Mouse (Mus musculus): ENCODE results near the gene Ppa2. TPM values are rescaled to one million over a fixed set of nuclear protein-coding genes. Genes with fewer than 3 reads are reported as not detected.

Gene Ppa2
- polyA plus RNA-seq, 1 experiment from 2014 or later = 118 TPM

DNA sequence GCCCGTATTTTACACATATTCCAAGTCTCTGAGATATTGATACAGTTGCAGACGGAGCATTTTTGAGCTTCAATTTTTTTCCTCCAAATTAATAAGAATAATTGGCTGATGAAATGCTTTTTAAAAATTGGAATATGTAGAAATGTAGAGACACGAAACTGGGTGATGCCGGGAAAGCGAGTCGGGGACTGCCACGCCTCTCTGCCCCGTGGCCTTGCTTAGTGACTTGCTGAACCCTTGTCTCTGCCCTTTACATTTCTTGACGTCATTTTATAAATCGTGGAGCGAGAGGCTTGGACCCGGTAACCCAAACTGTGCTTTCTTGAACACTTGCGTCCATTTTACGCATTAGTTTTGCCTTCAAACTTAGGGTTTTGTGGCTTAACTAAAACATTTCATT, 5.1 kb downstream of the Ppa2 start:
- Histone ChIP-seq H3K9ac (no peak overlapping the region), H3K4me3 (no peak overlapping the region), H3K4me2 (no peak overlapping the region), H3K27me3 (no peaks in the 10 kb centered on the region), H3K36me3 (no peaks in the 10 kb centered on the region), H3K27ac (no peak overlapping the region), H3K9me3 (no peaks in the 10 kb centered on the region), H3K4me1 (0 out of 2 replicates have a peak, but pooled peaks cover 3% of the 10 kb centered on the region)
- 91% methylated on average over 14 of the region's 14 CpGs for WGBS
- no peak for ATAC-seq (ENCODE audit: borderline replicate concordance, extremely low read depth, low FRiP score, low TSS enrichment)

DNA sequence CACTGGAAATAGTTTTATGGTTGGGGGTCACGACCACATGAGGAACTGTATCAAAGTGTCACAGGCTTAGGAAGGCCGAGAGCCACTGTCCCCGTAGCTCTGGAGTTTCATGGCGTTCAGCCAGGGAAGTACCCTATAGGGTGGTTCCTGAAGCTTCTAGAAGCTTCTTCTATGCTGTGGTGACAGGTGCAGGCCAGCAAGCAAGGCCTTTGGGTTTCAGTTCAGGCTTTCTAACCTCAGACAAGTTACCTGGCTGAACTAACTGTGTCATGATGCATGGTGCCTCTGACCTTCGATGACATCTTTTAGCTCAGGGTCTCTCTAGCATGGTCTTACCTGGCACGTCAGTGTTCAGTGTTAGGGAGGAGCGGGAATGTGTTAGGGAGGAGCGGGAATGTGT, 5.7 kb downstream of the Ppa2 start:
- WGBS = 90% methylated on average over 8 of the region's 8 CpGs
- Histone ChIP-seq H3K27me3 (no peaks in the 10 kb centered on the region), H3K9me3 (no peaks in the 10 kb centered on the region), H3K27ac (no peak overlapping the region), H3K4me2 (no peak overlapping the region), H3K4me1 (0 out of 2 replicates have a peak, but pooled peaks cover 3% of the 10 kb centered on the region), H3K9ac (no peak overlapping the region), H3K36me3 (no peaks in the 10 kb centered on the region), H3K4me3 (no peak overlapping the region)
- ATAC-seq (ENCODE audit: borderline replicate concordance, extremely low read depth, low FRiP score, low TSS enrichment) = no peak

DNA sequence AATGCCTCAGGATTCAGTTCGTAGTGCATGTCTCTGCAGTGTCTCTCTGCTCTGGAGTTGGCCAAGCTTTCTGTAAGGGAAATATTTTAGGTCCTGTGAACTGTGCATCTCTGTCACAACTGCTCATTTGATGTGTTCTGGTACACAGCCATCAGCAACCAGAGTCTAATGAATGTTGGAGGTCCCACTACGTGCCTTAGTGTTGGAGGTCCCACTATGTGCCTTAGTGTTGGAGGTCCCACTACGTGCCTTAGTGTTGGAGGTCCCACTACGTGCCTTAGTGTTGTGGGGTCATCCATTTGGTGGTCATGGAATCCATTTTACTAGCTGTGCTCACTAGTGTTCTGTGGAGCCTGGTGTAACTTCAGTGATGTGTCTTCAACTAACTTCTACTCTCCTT, 7.9 kb downstream of the Ppa2 start:
- Histone ChIP-seq H3K36me3 (no peaks in the 10 kb centered on the region), H3K4me1 (no peaks in the 10 kb centered on the region), H3K4me2 (no peak overlapping the region), H3K9me3 (no peaks in the 10 kb centered on the region), H3K9ac (no peak overlapping the region), H3K27ac (no peak overlapping the region), H3K4me3 (no peak overlapping the region), H3K27me3 (no peaks in the 10 kb centered on the region)
- no peak for ATAC-seq (ENCODE audit: borderline replicate concordance, extremely low read depth, low FRiP score, low TSS enrichment)
- 87% methylated on average over 4 of the region's 4 CpGs for WGBS

DNA sequence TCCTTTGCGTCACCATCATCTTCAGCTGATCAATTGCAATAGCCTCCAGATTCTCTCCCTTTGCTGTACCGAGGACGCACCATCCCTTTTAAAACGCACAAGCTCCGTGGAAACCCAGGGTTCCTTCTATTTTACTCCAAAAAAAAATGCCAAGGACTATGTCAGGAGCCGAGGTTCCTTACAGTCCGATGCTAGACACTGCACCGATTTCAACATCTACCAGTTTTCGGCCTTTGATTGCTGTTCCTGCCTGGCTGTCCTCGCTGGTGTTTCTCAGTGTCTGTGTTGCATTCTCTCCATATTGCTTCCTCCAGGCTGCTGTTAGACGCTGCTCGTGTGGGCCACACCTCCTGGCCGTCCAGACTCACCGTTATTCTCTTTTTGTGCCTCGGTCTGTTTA, 8.7 kb downstream of the Ppa2 start:
- ATAC-seq (ENCODE audit: borderline replicate concordance, extremely low read depth, low FRiP score, low TSS enrichment) = no peak
- no peaks in the 10 kb centered on the region for H3K36me3 ChIP-seq

DNA sequence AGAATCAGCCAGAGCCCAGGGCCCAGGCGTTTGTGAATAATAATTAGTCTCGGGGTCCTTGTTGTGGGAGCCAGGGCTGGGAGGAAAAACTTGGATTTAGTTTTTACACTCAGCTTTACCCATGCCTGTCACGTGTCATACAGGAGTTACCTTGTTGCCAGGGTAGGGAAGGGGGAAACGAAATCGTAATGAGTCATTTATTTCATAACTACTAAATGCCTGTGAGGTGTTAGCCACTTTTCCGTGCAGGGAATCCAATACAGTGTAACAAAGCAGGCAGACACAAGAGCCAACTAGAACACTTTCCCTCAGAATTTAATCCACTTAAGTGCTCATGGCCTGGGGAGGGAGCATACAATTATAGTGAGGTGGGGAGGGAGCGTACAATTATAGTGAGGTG, 9.9 kb downstream of the Ppa2 start:
- H3K4me3 ChIP-seq = no peak overlapping the region
- ATAC-seq (ENCODE audit: borderline replicate concordance, extremely low read depth, low FRiP score, low TSS enrichment) = no peak
- WGBS = 87% methylated on average over 7 of the region's 7 CpGs
- H3K27ac ChIP-seq = no peak overlapping the region
- H3K9ac ChIP-seq = no peak overlapping the region
- no peaks in the 10 kb centered on the region for H3K27me3 ChIP-seq
- H3K36me3 ChIP-seq = no peaks in the 10 kb centered on the region
- no peaks in the 10 kb centered on the region for H3K9me3 ChIP-seq
- no peak overlapping the region for H3K4me2 ChIP-seq
- H3K4me1 ChIP-seq = no peaks in the 10 kb centered on the region

More for the DNA sequence above, 8.7 kb downstream of the Ppa2 start:
- no peaks in the 10 kb centered on the region for H3K9me3 ChIP-seq
- H3K27ac ChIP-seq = no peak overlapping the region
- no peak overlapping the region for H3K4me3 ChIP-seq
- no peak overlapping the region for H3K9ac ChIP-seq
- no peak overlapping the region for H3K4me2 ChIP-seq
- WGBS = 53% methylated on average over 15 of the region's 15 CpGs
- no peaks in the 10 kb centered on the region for H3K4me1 ChIP-seq
- no peaks in the 10 kb centered on the region for H3K27me3 ChIP-seq

DNA sequence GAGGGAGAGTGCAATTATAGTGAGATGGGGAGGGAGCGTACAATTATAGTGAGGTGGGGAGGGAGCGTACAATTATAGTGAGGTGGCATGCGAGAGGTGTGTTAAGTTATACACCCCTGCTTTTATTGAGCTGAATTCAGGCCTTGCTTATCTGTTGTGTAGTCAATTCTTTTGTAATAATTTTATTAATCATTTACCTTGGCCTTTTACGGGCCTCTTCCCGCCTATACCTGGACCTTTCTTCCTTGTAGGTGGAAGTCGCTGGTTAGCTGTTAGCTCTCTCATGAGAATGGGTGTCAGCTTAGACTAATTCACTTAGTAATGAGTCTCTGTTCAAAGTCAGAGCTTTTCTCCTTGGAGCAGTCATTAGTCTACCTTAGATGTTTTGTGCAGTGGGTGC, 10.4 kb downstream of the Ppa2 start:
- Histone ChIP-seq H3K27ac (no peak overlapping the region), H3K9me3 (no peaks in the 10 kb centered on the region), H3K9ac (no peak overlapping the region), H3K4me3 (no peak overlapping the region), H3K4me2 (no peak overlapping the region), H3K27me3 (no peaks in the 10 kb centered on the region), H3K36me3 (no peaks in the 10 kb centered on the region), H3K4me1 (no peaks in the 10 kb centered on the region)
- no peak for ATAC-seq (ENCODE audit: borderline replicate concordance, extremely low read depth, low FRiP score, low TSS enrichment)
- 88% methylated on average over 6 of the region's 6 CpGs for WGBS

DNA sequence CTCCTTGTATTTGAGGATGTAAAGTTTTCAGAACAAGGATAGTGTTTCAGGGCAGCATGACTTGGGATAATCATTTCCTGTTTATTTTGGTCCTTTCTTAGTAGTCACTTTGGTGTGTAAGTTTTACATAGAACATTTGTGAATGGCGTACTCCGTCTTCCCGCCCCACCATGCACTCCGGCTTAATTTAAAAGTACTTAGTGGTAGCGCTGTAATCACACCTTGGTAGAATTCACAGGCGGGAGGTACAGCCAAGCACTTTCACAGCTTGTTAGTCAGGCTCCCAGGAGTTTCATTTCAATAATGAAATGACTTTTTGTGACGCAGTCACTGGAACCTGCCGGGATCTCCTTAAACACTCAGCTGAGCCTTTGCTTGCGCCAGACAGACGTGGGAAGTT, 12.0 kb downstream of the Ppa2 start:
- Histone ChIP-seq H3K36me3 (no peaks in the 10 kb centered on the region; the same call in 1 of the 2 replicates), H3K4me2 (no peak overlapping the region), H3K4me1 (no peaks in the 10 kb centered on the region), H3K9ac (no peak overlapping the region), H3K4me3 (no peak overlapping the region), H3K27me3 (no peaks in the 10 kb centered on the region), H3K9me3 (no peaks in the 10 kb centered on the region), H3K27ac (no peak overlapping the region)
- 96% methylated on average over 10 of the region's 10 CpGs for WGBS
- no peak for ATAC-seq (ENCODE audit: borderline replicate concordance, extremely low read depth, low FRiP score, low TSS enrichment)

DNA sequence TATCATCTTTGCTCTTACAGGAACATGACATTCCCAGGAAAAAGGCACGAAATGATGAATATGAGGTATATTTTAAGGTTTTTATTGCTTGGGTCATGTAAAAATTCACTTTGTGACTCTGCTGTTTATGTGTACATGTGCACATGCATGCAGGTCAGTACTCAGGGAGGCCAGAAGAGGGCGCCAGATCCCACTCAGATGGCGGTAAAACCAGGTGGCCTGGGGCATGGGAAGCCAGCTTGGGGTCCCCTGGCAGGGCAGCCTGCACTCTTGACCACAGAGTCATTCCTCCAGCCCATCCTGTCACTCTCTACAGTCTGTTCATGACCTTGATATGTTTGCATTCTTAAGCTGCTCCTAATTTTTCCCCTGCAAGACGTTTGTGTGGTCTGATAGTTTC, 12.6 kb downstream of the Ppa2 start:
- H3K27me3 ChIP-seq = no peaks in the 10 kb centered on the region
- H3K9ac ChIP-seq = no peak overlapping the region
- no peak for ATAC-seq (ENCODE audit: borderline replicate concordance, extremely low read depth, low FRiP score, low TSS enrichment)
- WGBS = 65% methylated on average over 4 of the region's 4 CpGs
- no peak overlapping the region for H3K4me3 ChIP-seq
- H3K4me2 ChIP-seq = no peak overlapping the region
- no peak overlapping the region for H3K27ac ChIP-seq
- H3K4me1 ChIP-seq = no peaks in the 10 kb centered on the region
- no peaks in the 10 kb centered on the region; the same call in 1 of the 2 replicates for H3K36me3 ChIP-seq
- no peaks in the 10 kb centered on the region for H3K9me3 ChIP-seq

DNA sequence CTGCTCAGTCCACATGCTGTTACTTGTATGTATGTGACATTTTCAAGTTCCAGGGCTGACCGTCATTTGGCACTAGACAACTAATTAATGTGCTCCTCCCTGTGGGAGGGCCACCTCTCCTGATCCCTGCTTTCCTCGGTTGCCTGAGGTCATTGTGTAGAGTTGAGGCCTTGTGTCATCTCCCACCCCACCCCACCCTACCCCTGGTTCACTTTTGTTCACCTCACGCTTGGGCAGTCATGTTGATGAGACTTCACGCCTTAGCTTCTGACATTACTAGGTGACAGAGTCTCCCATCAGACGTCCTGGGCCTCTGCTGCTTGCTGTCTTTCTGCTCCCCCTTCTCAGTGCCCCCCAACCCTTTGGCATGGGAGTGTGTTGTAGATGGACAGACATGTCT, 15.2 kb downstream of the Ppa2 start:
- Histone ChIP-seq H3K27ac (no peak overlapping the region), H3K9ac (no peak overlapping the region), H3K27me3 (no peaks in the 10 kb centered on the region), H3K4me1 (no peaks in the 10 kb centered on the region), H3K36me3 (no peaks in the 10 kb centered on the region; the same call in 1 of the 2 replicates), H3K4me3 (no peak overlapping the region), H3K9me3 (no peaks in the 10 kb centered on the region), H3K4me2 (no peak overlapping the region)
- WGBS = 69% methylated on average over 5 of the region's 5 CpGs
- ATAC-seq (ENCODE audit: borderline replicate concordance, extremely low read depth, low FRiP score, low TSS enrichment) = no peak

DNA sequence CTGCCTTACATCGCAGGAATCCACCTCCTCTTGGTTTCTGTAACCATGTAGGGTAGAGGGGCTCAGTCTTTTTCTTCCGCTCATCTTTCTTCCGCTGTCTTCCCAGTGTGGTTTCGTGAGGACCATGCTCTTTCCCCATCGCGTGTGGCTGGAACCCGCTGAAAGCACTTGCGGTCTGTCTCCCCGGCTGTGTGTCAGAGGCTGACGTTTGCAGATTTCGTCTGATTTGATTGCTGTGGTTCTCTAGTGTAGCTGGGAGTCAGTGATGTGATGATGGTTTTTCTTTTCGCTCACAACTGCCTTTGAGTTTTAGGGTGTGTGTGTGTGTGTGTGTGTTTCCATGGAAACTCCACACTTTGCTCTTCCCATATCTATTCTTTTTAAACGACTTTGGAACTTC, 18.6 kb downstream of the Ppa2 start:
- no peak overlapping the region for H3K4me2 ChIP-seq
- 83% methylated on average over 13 of the region's 13 CpGs for WGBS
- no peaks in the 10 kb centered on the region for H3K9me3 ChIP-seq
- no peak overlapping the region for H3K27ac ChIP-seq
- no peak overlapping the region for H3K9ac ChIP-seq
- no peak for ATAC-seq (ENCODE audit: borderline replicate concordance, extremely low read depth, low FRiP score, low TSS enrichment)
- no peaks in the 10 kb centered on the region; the same call in 1 of the 2 replicates for H3K36me3 ChIP-seq
- H3K4me1 ChIP-seq = peaks cover 9% of the 10 kb centered on the region
- H3K4me3 ChIP-seq = no peak overlapping the region
- no peaks in the 10 kb centered on the region for H3K27me3 ChIP-seq

DNA sequence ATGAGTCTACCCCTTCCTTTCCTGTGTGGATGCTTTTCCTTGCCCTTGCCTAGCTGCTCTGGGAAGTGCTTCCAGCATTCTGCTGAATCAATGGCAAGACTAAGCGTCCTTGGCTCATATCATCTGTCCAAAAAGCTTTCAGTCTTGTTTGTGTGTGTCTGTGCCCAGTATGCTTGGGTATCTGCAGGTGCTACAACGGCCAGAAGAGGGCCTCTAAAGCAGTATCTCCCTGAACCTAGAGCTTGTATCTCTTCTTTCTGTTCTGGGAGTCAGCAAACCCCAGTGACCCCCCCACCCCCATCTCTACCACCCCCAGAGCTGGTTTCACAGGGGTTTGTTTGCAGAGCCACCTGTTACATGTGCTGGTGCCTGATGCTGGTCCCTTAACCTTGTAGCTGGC, 19.5 kb downstream of the Ppa2 start:
- Histone ChIP-seq H3K27ac (no peak overlapping the region), H3K27me3 (no peaks in the 10 kb centered on the region), H3K36me3 (no peaks in the 10 kb centered on the region; the same call in 1 of the 2 replicates), H3K9ac (no peak overlapping the region), H3K4me1 (peaks cover 14% of the 10 kb centered on the region), H3K4me3 (no peak overlapping the region), H3K9me3 (no peaks in the 10 kb centered on the region), H3K4me2 (no peak overlapping the region)
- WGBS = 87% methylated on average over 2 of the region's 2 CpGs
- ATAC-seq (ENCODE audit: borderline replicate concordance, extremely low read depth, low FRiP score, low TSS enrichment) = no peak

DNA sequence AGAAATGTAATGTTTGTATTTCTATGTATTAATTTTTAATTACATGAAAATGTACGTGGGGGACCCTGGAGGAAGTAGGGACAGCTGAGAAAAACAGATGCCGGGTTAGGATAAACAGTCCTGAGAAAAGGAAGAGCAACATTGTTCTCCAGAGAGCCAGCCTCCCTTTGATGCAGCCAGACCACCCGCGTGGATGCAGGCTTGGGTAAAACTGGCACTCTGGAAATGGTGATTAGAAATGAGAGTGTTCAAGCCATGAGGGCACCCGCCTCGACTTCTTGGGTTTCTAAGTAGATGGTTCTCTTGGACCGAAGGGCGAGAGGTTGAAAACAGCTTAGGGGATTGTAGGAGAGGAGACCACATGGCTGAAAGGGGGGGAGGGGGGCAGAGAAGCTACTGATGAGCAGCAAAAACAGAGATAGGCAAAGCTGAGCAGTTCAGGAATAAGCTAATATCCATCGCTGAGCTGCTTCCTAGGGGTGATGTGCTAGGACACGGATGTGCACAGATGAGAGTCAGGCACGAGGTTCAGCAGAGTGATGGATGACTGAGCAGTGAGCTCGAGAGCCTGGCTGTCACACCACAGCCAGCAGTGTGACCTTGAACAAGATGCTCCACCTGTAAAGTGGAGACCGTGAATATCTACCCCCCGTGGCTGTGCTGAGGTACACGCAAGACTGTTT, 21.4 kb downstream of the Ppa2 start:
- H3K27ac ChIP-seq = peak overlapping the region; percentile 48; the same call in 1 of the 2 replicates
- H3K9ac ChIP-seq = no peak overlapping the region
- H3K4me3 ChIP-seq = no peak overlapping the region
- peaks cover 14% of the 10 kb centered on the region for H3K4me1 ChIP-seq
- WGBS = 40% methylated on average over 15 of the region's 15 CpGs
- no peak overlapping the region for H3K4me2 ChIP-seq
- no peaks in the 10 kb centered on the region for H3K9me3 ChIP-seq
- no peaks in the 10 kb centered on the region; the same call in 1 of the 2 replicates for H3K36me3 ChIP-seq
- peak; percentile 50; the same call in 1 of the 2 replicates for ATAC-seq (ENCODE audit: borderline replicate concordance, extremely low read depth, low FRiP score, low TSS enrichment)
- H3K27me3 ChIP-seq = no peaks in the 10 kb centered on the region
